Mouse (Mus musculus) lung, embryonic 14.5 days (tissue): Measurements from ENCODE around the gene Zfp869. TPM values are rescaled to one million over a fixed set of nuclear protein-coding genes. Genes with fewer than 3 reads are reported as not detected.
"Not testable (repeated sequence)": the region's sequence is repeated elsewhere in the genome, so short reads cannot be mapped to it uniquely, and the experiment has no call there.

Experiments used
- ATAC-seq: fragments of 200-750 bp; cut with Nextera tagmentation; 2 replicates; pipeline ENCODE4 v1.8.0; 2017; ENCODE audit warnings: mild to moderate bottlenecking, moderate TSS enrichment, moderate library complexity; ENCODE audit not compliant: insufficient read depth
- DNase-seq: peaks from one replicate; pipeline ENCODE4 v3.0.0-alpha.2; 2015
- H3K27ac ChIP-seq: fragments of 300-500 bp; sonication (generic); 2 replicates; pipeline ENCODE4 v1.5.1; 2014; ENCODE audit warnings: low read depth, mild to moderate bottlenecking, moderate library complexity
- H3K27me3 ChIP-seq: fragments of 300-500 bp; sonication (generic); 2 replicates; pipeline ENCODE4 v1.6.1; 2014; ENCODE audit warnings: low read length, control low read depth; ENCODE audit not compliant: insufficient read depth
- H3K36me3 ChIP-seq: fragments of 300-500 bp; sonication (generic); 2 replicates; pipeline ENCODE4 v1.6.1; 2014; ENCODE audit warnings: control low read depth; ENCODE audit not compliant: insufficient read depth
- H3K4me1 ChIP-seq: fragments of 300-500 bp; sonication (generic); 2 replicates; pipeline ENCODE4 v1.6.1; 2014; ENCODE audit warnings: antibody characterized with exemption, control low read depth; ENCODE audit not compliant: insufficient read depth
- H3K4me2 ChIP-seq: fragments of 300-500 bp; sonication (generic); 2 replicates; pipeline ENCODE4 v1.6.1; 2014; ENCODE audit warnings: mild to moderate bottlenecking
- H3K4me3 ChIP-seq: fragments of 300-500 bp; sonication (generic); 2 replicates; pipeline ENCODE4 v1.5.1; 2014; ENCODE audit warnings: low read depth, low read length
- H3K9ac ChIP-seq: fragments of 300-500 bp; sonication (generic); 2 replicates; pipeline ENCODE4 v1.6.1; 2014
- H3K9me3 ChIP-seq: fragments of 300-500 bp; sonication (generic); 2 replicates; pipeline ENCODE4 v1.6.1; 2016; ENCODE audit warnings: low read depth, low read length, control low read depth
- CTCF ChIP-seq: IDR thresholded peaks from 2 replicates; pipeline ENCODE4 v1.5.1; 2016; ENCODE audit warnings: antibody characterized with exemption, low read depth
- WGBS: fragments of 180-500 bp; shearing (Covaris S2); extraction: QIAGEN DNeasy Blood & Tissue Kit; methylation state at CpG from one replicate; pipeline ENCODE4 v1.1.7; 2014; 5-methylcytosine and 5-hydroxymethylcytosine counted together
- polyA plus RNA-seq: library from polyadenylated mRNA; unstranded; fragments of >200 nt; fragmentation: Nextera tagmentation; extraction: Ambion mirVana; gene quantifications from 2 replicates; pipeline ENCODE4 v1.2.1, GENCODE M21; 2014

Zfp869 gene
- polyA plus RNA-seq, 1 experiment from 2014 or later: 30.2 TPM

GRCm38 (mm10) chr8:69717232-69717580, 6.7 kb upstream of the Zfp869 start:
- ATAC-seq (peak; percentile 36), DNase-seq (no peak)
- H3K9ac ChIP-seq: no peak overlapping the region
- H3K27ac ChIP-seq: no peak overlapping the region; the same call in 1 of the 2 replicates
- H3K4me2 ChIP-seq: peak overlapping the region; percentile 49
- peak overlapping the region; percentile 94; the same call in 1 of the 2 replicates for H3K4me3 ChIP-seq
- no peaks in the 10 kb centered on the region for H3K9me3 ChIP-seq
- no peak for TF ChIP-seq CTCF
- H3K27me3 ChIP-seq: no peaks in the 10 kb centered on the region
- peaks cover 5% of the 10 kb centered on the region; the same call in 1 of the 2 replicates for H3K4me1 ChIP-seq
- H3K36me3 ChIP-seq: 0 out of 2 replicates have a peak, but pooled peaks cover 9% of the 10 kb centered on the region
- 37% methylated on average over 5 of the region's 5 CpGs for WGBS

GRCm38 (mm10) chr8:69716403-69717231, 6.1 kb upstream of the Zfp869 start:
- WGBS: under 1% methylated on average over 52 of the region's 52 CpGs

GRCm38 (mm10) chr8:69715366-69715765, 4.8 kb upstream of the Zfp869 start:
- H3K27me3 ChIP-seq: no peaks in the 10 kb centered on the region
- H3K27ac ChIP-seq: no peak overlapping the region
- no peak for TF ChIP-seq CTCF
- DNase-seq (no peak), ATAC-seq (no peak)
- peaks cover 5% of the 10 kb centered on the region; the same call in 1 of the 2 replicates for H3K4me1 ChIP-seq
- peak overlapping the region; percentile 34 for H3K9ac ChIP-seq
- H3K4me2 ChIP-seq: peak overlapping the region; percentile 60
- WGBS: 74% methylated on average over 6 of the region's 6 CpGs
- peak overlapping the region; percentile 94 for H3K4me3 ChIP-seq
- peaks cover 16% of the 10 kb centered on the region; the same call in 1 of the 2 replicates for H3K36me3 ChIP-seq
- no peaks in the 10 kb centered on the region for H3K9me3 ChIP-seq

More at GRCm38 (mm10) chr8:69716403-69717231, 6.1 kb upstream of the Zfp869 start:
- peak overlapping the region; percentile 60 for H3K4me2 ChIP-seq
- peak overlapping the region; percentile 100 for H3K27ac ChIP-seq
- DNase-seq (peak; percentile 98), ATAC-seq (peak; percentile 99)
- peak overlapping the region; percentile 97 for H3K9ac ChIP-seq
- no peaks in the 10 kb centered on the region for H3K27me3 ChIP-seq
- 0 out of 2 replicates have a peak, but pooled peaks have one; percentile 11 for TF ChIP-seq CTCF
- H3K4me3 ChIP-seq: peak overlapping the region; percentile 94
- peaks cover 11% of the 10 kb centered on the region; the same call in 1 of the 2 replicates for H3K36me3 ChIP-seq
- peaks cover 5% of the 10 kb centered on the region; the same call in 1 of the 2 replicates for H3K4me1 ChIP-seq
- no peaks in the 10 kb centered on the region for H3K9me3 ChIP-seq

GRCm38 (mm10) chr8:69713516-69713915, 3.0 kb upstream of the Zfp869 start:
- ATAC-seq: no peak

GRCm38 (mm10) chr8:69701810-69702209, 8.7 kb downstream of the Zfp869 start:
- peaks cover 37% of the 10 kb centered on the region for H3K36me3 ChIP-seq
- 74% methylated on average over 6 of the region's 6 CpGs for WGBS
- DNase-seq: peak; percentile 23

More at GRCm38 (mm10) chr8:69713516-69713915, 3.0 kb upstream of the Zfp869 start:
- Histone ChIP-seq H3K27ac (no peak overlapping the region), H3K4me3 (no peak overlapping the region), H3K9me3 (no peaks in the 10 kb centered on the region), H3K36me3 (peaks cover 33% of the 10 kb centered on the region), H3K27me3 (no peaks in the 10 kb centered on the region), H3K9ac (no peak overlapping the region), H3K4me1 (peaks cover 5% of the 10 kb centered on the region; the same call in 1 of the 2 replicates), H3K4me2 (no peak overlapping the region)
- TF ChIP-seq CTCF: no peak
- WGBS: 83% methylated on average over 8 of the region's 8 CpGs
- no peak for DNase-seq

GRCm38 (mm10) chr8:69665051-69665450, 45.5 kb downstream of the Zfp869 start:
- DNase-seq, H3K4me1 ChIP-seq: not testable (repeated sequence)

More at GRCm38 (mm10) chr8:69701810-69702209, 8.7 kb downstream of the Zfp869 start:
- Histone ChIP-seq H3K27ac (no peak overlapping the region), H3K27me3 (no peaks in the 10 kb centered on the region), H3K4me2 (no peak overlapping the region), H3K9me3 (no peaks in the 10 kb centered on the region), H3K4me1 (no peaks in the 10 kb centered on the region), H3K9ac (no peak overlapping the region), H3K4me3 (no peak overlapping the region)
- no peak for ATAC-seq
- no peak for TF ChIP-seq CTCF

GRCm38 (mm10) chr8:69661294-69661693, 49.2 kb downstream of the Zfp869 start:
- Histone ChIP-seq H3K4me1 (no peaks in the 10 kb centered on the region), H3K9me3 (peaks cover 7% of the 10 kb centered on the region; the same call in 1 of the 2 replicates), H3K27ac (no peak overlapping the region), H3K27me3 (no peaks in the 10 kb centered on the region), H3K9ac (no peak overlapping the region), H3K36me3 (0 out of 2 replicates have a peak, but pooled peaks cover 6% of the 10 kb centered on the region), H3K4me2 (no peak overlapping the region), H3K4me3 (no peak overlapping the region)
- no peak for TF ChIP-seq CTCF
- no peak for ATAC-seq
- DNase-seq: no peak

More at GRCm38 (mm10) chr8:69665051-69665450, 45.5 kb downstream of the Zfp869 start:
- not testable (repeated sequence) for H3K4me3 ChIP-seq, H3K9me3 ChIP-seq, H3K36me3 ChIP-seq, H3K4me2 ChIP-seq, H3K27ac ChIP-seq, ATAC-seq, H3K9ac ChIP-seq, H3K27me3 ChIP-seq
- WGBS: 80% methylated on average over 2 of the region's 2 CpGs

Other genes with a start within 250 kb of the Zfp869 start
- gene Gm7697, start 187.7 kb downstream of the Zfp869 start, polyA plus RNA-seq: not detected in 2 replicates
- gene Zfp868, start 85.2 kb downstream of the Zfp869 start, polyA plus RNA-seq: 23.4 and 24.5 TPM in 2 replicates
- 1.4 and 1.8 TPM in 2 replicates for gene Zfp964, start 56.2 kb downstream of the Zfp869 start, polyA plus RNA-seq
- gene Zfp963, start 39.2 kb upstream of the Zfp869 start, polyA plus RNA-seq: 5.6 and 5.8 TPM in 2 replicates
- gene Gm20422, start 64.2 kb upstream of the Zfp869 start, polyA plus RNA-seq: 0.22 and 0.30 TPM in 2 replicates
- 46.6 and 57.4 TPM in 2 replicates for gene Atp13a1, start 80.4 kb upstream of the Zfp869 start, polyA plus RNA-seq
- 30.5 and 31.7 TPM in 2 replicates for gene Zfp866, start 80.5 kb upstream of the Zfp869 start, polyA plus RNA-seq
- 6.7 and 8.8 TPM in 2 replicates for gene Gmip, start 98.0 kb upstream of the Zfp869 start, polyA plus RNA-seq
- 0.74 and 1.0 TPM in 2 replicates for gene Lpar2, start 111.7 kb upstream of the Zfp869 start, polyA plus RNA-seq
- gene Pbx4, start 121.8 kb upstream of the Zfp869 start, polyA plus RNA-seq: 7.1 and 9.4 TPM in 2 replicates
- 0.25 and 0.31 TPM in 2 replicates for gene Cilp2, start 177.0 kb upstream of the Zfp869 start, polyA plus RNA-seq
- 3.8 and 4.3 TPM in 2 replicates for gene Tssk6, start 191.5 kb upstream of the Zfp869 start, polyA plus RNA-seq
- 163 and 171 TPM in 2 replicates for gene Ndufa13, start 191.8 kb upstream of the Zfp869 start, polyA plus RNA-seq
- gene Yjefn3, start 192.0 kb upstream of the Zfp869 start, polyA plus RNA-seq: 3.6 and 4.3 TPM in 2 replicates